Mouse (Mus musculus): ENCODE measurements around the gene Lhfpl2. TPM values are rescaled to one million over a fixed set of nuclear protein-coding genes. Genes with fewer than 3 reads are reported as not detected.
A peak's percentile ranks its signal among the peaks of the same experiment; 100 is the strongest.

The Lhfpl2 gene
- polyA plus RNA-seq, 1 experiment from 2014 or later: 24.4 TPM

- 76% methylated on average over 11 of the region's 11 CpGs for WGBS
- Histone ChIP-seq H3K4me3 (no peak overlapping the region), H3K9me3 (replicated peaks) (no peaks in the 10 kb centered on the region), H3K9ac (no peak overlapping the region), H3K27me3 (replicated peaks) (no peaks in the 10 kb centered on the region), H3K36me3 (0 out of 2 replicates have a peak, but pooled peaks cover 7% of the 10 kb centered on the region), H3K4me2 (no peak overlapping the region), H3K4me1 (replicated peaks) (peaks cover 30% of the 10 kb centered on the region), H3K27ac (ENCODE audit: poor library complexity, severe bottlenecking) (no peak overlapping the region)
- no peak for ATAC-seq (ENCODE audit: insufficient number of reproducible peaks, low FRiP score)
Observed at GRCm38 (mm10) chr13:94178401-94179040, 120.9 kb downstream of the Lhfpl2 start.

GRCm38 (mm10) chr13:94180477-94181420 is 123.2 kb downstream of the Lhfpl2 start:
- Histone ChIP-seq H3K4me1 (replicated peaks) (peaks cover 22% of the 10 kb centered on the region), H3K9me3 (replicated peaks) (no peaks in the 10 kb centered on the region), H3K27me3 (replicated peaks) (no peaks in the 10 kb centered on the region), H3K4me3 (no peak overlapping the region), H3K27ac (ENCODE audit: poor library complexity, severe bottlenecking) (no peak overlapping the region), H3K36me3 (0 out of 2 replicates have a peak, but pooled peaks cover 7% of the 10 kb centered on the region), H3K4me2 (no peak overlapping the region), H3K9ac (no peak overlapping the region)
- 84% methylated on average over 5 of the region's 5 CpGs for whole genome bisulfite sequencing
- no peak for ATAC-seq (ENCODE audit: insufficient number of reproducible peaks, low FRiP score)

DNA sequence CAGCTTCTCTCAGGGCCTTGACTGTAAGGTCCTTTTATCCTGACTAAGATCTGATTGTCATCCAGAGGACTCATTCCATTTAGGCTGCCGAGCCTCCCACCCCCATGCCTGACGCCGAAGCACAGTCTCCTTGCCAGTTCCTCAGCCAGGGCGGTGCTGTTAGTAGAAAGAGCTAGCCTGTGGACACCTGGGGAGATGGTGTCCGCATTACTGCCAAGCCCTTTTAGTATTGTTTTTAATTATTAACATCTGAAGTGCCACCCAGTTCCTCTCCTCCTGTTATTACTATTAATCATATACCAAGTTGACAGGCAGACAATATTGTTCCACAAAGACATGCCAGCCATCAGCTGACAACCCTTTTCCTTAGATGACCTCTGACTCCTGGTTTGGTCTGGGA is 124.4 kb downstream of the Lhfpl2 start:
- Histone ChIP-seq H3K27ac (ENCODE audit: poor library complexity, severe bottlenecking) (no peak overlapping the region), H3K27me3 (replicated peaks) (no peaks in the 10 kb centered on the region), H3K9me3 (replicated peaks) (no peaks in the 10 kb centered on the region), H3K9ac (no peak overlapping the region), H3K4me2 (no peak overlapping the region), H3K36me3 (0 out of 2 replicates have a peak, but pooled peaks cover 7% of the 10 kb centered on the region), H3K4me3 (no peak overlapping the region), H3K4me1 (replicated peaks) (peaks cover 32% of the 10 kb centered on the region)
- WGBS: 84% methylated on average over 5 of the region's 5 CpGs
- ATAC-seq (ENCODE audit: insufficient number of reproducible peaks, low FRiP score): no peak

DNA sequence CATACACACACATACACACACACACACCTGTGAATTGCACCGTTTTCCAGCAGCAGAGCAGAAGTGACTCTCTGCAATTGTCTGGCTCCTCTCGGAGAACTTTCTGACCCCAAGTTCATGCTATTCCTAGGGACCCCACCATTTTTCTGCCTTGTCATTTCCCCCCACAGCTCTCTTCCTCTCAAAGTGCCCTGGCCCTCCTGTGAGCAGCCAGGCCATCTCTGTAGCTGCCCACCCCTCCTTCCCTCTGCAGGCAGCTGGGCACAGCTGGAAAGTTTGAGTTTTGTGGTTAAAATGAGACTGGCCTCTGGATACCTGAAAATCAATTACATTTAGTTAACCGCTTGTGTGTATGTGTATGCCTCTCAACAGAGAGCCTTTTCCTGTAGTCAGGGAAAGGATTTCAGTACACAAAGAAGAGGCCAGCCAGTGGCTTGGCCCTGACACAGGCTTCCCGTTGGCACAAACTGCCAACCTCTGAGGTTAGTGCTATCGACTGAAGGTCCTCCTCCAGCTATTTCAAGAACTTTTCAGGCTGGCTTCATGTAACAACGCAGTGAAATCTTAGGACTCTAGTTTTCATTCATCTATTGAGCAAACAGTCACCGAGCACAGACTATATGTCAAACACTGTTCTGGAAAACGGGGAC is 125.9 kb downstream of the Lhfpl2 start:
- Histone ChIP-seq H3K4me3 (no peak overlapping the region), H3K36me3 (0 out of 2 replicates have a peak, but pooled peaks cover 7% of the 10 kb centered on the region), H3K27me3 (replicated peaks) (no peaks in the 10 kb centered on the region), H3K4me1 (replicated peaks) (peaks cover 43% of the 10 kb centered on the region), H3K9ac (no peak overlapping the region), H3K9me3 (replicated peaks) (no peaks in the 10 kb centered on the region), H3K4me2 (no peak overlapping the region), H3K27ac (ENCODE audit: poor library complexity, severe bottlenecking) (no peak overlapping the region)
- no peak for ATAC-seq (ENCODE audit: insufficient number of reproducible peaks, low FRiP score)
- 82% methylated on average over 8 of the region's 8 CpGs for WGBS

DNA sequence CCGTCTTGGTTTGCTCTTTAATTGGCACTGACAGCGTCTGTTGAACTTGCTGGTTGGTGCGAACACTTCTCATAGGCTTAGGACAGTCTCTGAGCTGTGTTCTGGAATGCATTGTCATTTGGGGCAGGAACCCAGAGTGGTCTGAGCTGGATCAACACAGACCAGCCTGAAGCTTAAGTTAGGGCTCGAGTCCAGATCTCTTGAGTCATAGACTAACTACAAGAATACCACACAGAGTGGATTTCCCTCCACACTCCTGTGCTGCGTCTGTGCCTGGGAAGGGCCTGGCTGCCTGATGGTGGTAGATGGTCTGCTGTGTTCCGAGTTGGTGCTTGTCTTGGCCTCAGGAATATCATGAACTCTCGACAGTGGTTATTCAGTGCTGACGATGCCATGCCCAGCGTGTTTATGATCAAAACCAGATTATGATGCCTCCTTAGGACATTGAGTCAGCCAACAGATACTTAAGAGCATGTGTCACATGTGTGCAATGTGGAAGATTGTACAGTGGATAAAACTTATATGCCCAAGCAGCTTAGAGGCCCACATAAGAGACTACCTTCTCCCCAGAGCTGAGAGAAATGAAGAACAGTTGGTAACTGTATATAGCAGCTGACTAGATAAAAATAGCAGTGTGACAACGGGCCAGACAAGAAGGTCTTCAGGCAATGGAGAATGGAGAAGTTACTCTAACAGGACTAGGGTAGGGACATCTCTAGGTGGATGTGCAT is 127.3 kb downstream of the Lhfpl2 start:
- ATAC-seq (ENCODE audit: insufficient number of reproducible peaks, low FRiP score): no peak
- Histone ChIP-seq H3K36me3 (no peaks in the 10 kb centered on the region), H3K27ac (ENCODE audit: poor library complexity, severe bottlenecking) (no peak overlapping the region), H3K4me2 (no peak overlapping the region), H3K9ac (no peak overlapping the region), H3K27me3 (replicated peaks) (no peaks in the 10 kb centered on the region), H3K4me1 (replicated peaks) (peaks cover 41% of the 10 kb centered on the region), H3K9me3 (replicated peaks) (no peaks in the 10 kb centered on the region), H3K4me3 (no peak overlapping the region)
- 67% methylated on average over 10 of the region's 10 CpGs for WGBS

DNA sequence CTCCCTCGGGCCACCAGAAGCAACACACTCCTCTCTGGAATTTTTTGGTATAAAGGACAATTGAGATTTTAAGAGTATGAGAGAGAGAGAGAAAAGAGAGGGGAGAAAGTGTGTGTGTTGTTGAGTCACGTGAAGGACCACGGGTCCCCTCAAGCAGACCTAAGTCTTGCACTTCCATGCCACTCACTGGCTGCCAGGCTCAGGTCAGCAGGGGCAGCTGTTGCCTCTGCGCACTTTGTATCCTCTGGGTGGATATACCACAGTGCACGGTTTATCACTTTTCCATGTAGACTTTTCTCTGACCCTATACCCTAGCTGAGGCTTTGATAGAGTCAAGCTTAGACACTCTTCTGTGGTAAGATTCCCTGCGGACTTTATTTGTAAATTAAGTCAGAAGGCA is 128.0 kb downstream of the Lhfpl2 start:
- Histone ChIP-seq H3K9me3 (replicated peaks) (no peaks in the 10 kb centered on the region), H3K4me2 (no peak overlapping the region), H3K9ac (no peak overlapping the region), H3K4me3 (no peak overlapping the region), H3K4me1 (replicated peaks) (peaks cover 41% of the 10 kb centered on the region), H3K27ac (ENCODE audit: poor library complexity, severe bottlenecking) (no peak overlapping the region), H3K27me3 (replicated peaks) (no peaks in the 10 kb centered on the region), H3K36me3 (no peaks in the 10 kb centered on the region)
- no peak for ATAC-seq (ENCODE audit: insufficient number of reproducible peaks, low FRiP score)
- 75% methylated on average over 5 of the region's 6 CpGs for WGBS

DNA sequence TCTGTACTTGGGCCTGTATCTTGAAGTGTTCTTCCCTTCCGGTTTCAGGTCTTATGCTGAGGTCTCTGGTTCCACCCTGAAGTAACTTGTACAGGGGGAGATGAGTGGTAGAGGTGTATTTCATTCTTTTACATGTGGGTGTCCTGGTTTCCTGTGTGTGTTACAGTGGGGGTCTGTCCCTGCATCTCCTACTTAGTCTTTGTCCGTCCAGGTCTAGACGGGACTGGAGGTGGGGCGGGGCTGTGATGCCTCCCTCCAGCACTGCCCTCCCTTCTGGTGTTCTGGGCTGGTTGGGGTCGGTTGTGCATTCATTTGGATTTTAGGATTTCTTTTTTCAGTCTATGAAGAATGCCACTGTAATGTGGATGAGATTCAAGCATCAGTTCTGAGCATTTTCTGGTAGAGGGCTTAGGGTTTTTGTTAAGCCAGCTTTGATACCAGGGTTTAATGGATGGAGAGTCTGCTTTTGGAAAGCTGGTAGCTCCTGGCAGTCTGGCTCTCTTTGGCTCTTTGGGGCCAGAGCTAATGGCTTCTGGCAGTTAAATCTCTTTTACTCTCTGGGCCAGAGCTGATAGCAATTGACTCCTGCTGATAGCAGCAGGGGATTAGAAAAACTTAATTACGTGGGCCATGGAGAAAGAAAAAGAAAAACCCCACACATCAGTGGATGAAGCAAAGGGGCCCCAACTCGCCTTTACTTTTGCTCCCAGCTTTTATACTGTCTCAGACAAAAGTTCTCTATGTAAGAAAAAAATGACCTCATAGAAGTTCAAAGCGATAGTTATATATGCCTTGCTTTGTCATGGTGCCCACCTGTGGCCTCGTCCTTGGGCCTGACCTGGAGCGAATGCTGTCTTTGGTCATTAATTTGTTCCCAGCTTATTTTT is 130.8 kb downstream of the Lhfpl2 start:
- no peak for ATAC-seq (ENCODE audit: insufficient number of reproducible peaks, low FRiP score)
- 40% methylated on average over 10 of the region's 10 CpGs for WGBS
- Histone ChIP-seq H3K4me3 (no peak overlapping the region), H3K36me3 (peaks cover 3% of the 10 kb centered on the region; the same call in 1 of the 2 replicates), H3K9ac (no peak overlapping the region), H3K4me1 (replicated peaks) (peaks cover 51% of the 10 kb centered on the region), H3K27ac (ENCODE audit: poor library complexity, severe bottlenecking) (peak overlapping the region; percentile 28), H3K9me3 (replicated peaks) (no peaks in the 10 kb centered on the region), H3K27me3 (replicated peaks) (no peaks in the 10 kb centered on the region), H3K4me2 (no peak overlapping the region)

DNA sequence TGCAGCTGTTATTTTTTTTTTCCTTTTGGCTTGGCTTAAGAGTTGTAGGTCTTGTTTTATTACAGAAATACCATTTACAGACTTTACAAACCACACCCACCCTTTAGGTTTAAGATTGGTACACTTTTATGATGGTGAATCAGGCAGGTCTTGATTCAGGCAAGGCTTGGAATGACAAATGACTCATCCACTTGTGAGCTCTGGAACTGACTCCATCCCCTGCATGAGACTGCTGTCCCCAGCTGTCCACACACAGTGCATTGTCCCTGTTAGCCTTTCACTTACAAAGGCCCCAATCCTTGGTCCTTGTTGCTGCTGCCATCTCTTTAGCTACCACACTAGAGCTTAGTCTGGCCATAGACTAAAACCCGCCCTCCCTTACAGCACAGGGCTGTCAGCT is 132.8 kb downstream of the Lhfpl2 start:
- Histone ChIP-seq H3K4me3 (no peak overlapping the region), H3K4me2 (no peak overlapping the region), H3K9me3 (replicated peaks) (no peaks in the 10 kb centered on the region), H3K4me1 (replicated peaks) (peaks cover 40% of the 10 kb centered on the region), H3K27ac (ENCODE audit: poor library complexity, severe bottlenecking) (no peak overlapping the region), H3K27me3 (replicated peaks) (no peaks in the 10 kb centered on the region), H3K36me3 (peaks cover 8% of the 10 kb centered on the region; the same call in 1 of the 2 replicates), H3K9ac (no peak overlapping the region)
- no peak for ATAC-seq (ENCODE audit: insufficient number of reproducible peaks, low FRiP score)
- WGBS: 88% methylated on average over 1 of the region's 1 CpGs

DNA sequence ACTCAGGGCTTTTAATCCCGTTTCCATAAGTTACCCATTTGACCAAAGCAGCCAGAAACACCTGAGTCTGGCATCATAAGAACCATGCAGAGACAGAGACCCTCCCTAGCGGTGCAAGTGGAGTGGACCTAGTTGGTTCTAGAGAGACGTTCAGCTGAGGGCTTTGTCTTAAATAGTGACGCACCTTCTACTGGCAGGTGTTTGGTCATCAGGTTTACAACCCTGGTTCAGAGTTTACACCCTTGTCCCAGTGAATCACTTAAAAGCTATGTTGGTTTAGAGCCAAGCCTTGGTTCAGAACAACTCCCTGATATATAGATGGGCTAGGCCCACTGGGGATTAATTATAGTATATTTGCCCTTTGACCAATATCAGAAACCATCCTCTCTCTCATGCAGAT is 135.6 kb downstream of the Lhfpl2 start:
- H3K4me1 ChIP-seq (replicated peaks): peaks cover 15% of the 10 kb centered on the region
- H3K9me3 ChIP-seq (replicated peaks): no peaks in the 10 kb centered on the region
- no peak overlapping the region for H3K4me2 ChIP-seq
- H3K27ac ChIP-seq (ENCODE audit: poor library complexity, severe bottlenecking): no peak overlapping the region
- WGBS: 83% methylated on average over 4 of the region's 4 CpGs
- ATAC-seq (ENCODE audit: insufficient number of reproducible peaks, low FRiP score): no peak
- peaks cover 13% of the 10 kb centered on the region for H3K36me3 ChIP-seq
- H3K27me3 ChIP-seq (replicated peaks): no peaks in the 10 kb centered on the region
- H3K9ac ChIP-seq: no peak overlapping the region
- H3K4me3 ChIP-seq: no peak overlapping the region

DNA sequence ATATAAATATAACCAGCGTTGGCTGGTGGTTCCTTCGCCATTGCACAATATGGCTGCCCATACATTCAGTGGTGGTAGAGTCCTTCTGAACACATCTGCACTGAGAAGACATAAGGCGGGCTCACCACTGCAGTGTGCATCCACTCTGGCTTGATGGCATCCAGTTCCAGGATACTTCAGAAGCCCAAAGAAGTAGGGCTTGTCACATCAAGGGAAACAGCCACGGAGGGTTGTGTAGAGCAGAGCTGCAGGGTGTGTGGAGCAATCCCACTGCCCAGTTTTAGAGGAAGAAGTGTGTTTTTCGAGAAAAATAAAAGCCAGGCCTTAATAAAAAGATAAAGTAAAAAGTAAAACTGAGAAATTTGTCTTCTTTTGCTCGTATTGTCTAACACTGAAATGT is 141.0 kb downstream of the Lhfpl2 start:
- Histone ChIP-seq H3K9me3 (replicated peaks) (no peaks in the 10 kb centered on the region), H3K4me3 (no peak overlapping the region), H3K9ac (no peak overlapping the region), H3K36me3 (peaks cover 9% of the 10 kb centered on the region), H3K27ac (ENCODE audit: poor library complexity, severe bottlenecking) (no peak overlapping the region), H3K4me2 (no peak overlapping the region), H3K27me3 (replicated peaks) (no peaks in the 10 kb centered on the region), H3K4me1 (replicated peaks) (no peaks in the 10 kb centered on the region)
- WGBS: 84% methylated on average over 6 of the region's 6 CpGs
- ATAC-seq (ENCODE audit: insufficient number of reproducible peaks, low FRiP score): no peak
